Mouse (Mus musculus) brain, embryonic 14.5 days (tissue): Measurements from ENCODE around the gene Pdcd1lg2. TPM values are rescaled to one million over a fixed set of nuclear protein-coding genes. Genes with fewer than 3 reads are reported as not detected.

Source experiments
- DNase-seq: peaks from one replicate; pipeline ENCODE4 v3.0.0-alpha.2; 2011; ENCODE audit warnings: low read depth
- CTCF ChIP-seq: fragments of 200-500 bp; IDR thresholded peaks from 2 replicates; pipeline ENCODE4 v1.5.1; 2012; ENCODE audit warnings: inconsistent platforms, mild to moderate bottlenecking, moderate library complexity, borderline replicate concordance; ENCODE audit not compliant: insufficient read depth, insufficient read length; ENCODE audit errors: extremely low read depth
- POLR2A ChIP-seq: fragments of 200-500 bp; IDR thresholded peaks from 2 replicates; pipeline ENCODE4 v1.6.1; 2012; ENCODE audit warnings: mild to moderate bottlenecking, inconsistent platforms, borderline replicate concordance; ENCODE audit not compliant: poor library complexity, insufficient read depth, insufficient read length, severe bottlenecking; ENCODE audit errors: extremely low read depth
- polyA plus RNA-seq: library from polyadenylated mRNA; depleted of rRNA; stranded (reverse); fragments of >200 nt; gene quantifications from 2 replicates; pipeline ENCODE4 v1.2.3, GENCODE M21; 2012

The Pdcd1lg2 gene
- polyA plus RNA-seq, 1 experiment = 0.10 TPM

- no peak for DNase-seq
- TF ChIP-seq CTCF (no peak), POLR2A (no peak)
Observed at GRCm38 (mm10) chr19:29430953-29431352, 20.2 kb downstream of the Pdcd1lg2 start.

GRCm38 (mm10) chr19:29436793-29437479 is 26.2 kb downstream of the Pdcd1lg2 start:
- no peak for TF ChIP-seq CTCF
- no peak for TF ChIP-seq POLR2A
- DNase-seq = no peak

DNA sequence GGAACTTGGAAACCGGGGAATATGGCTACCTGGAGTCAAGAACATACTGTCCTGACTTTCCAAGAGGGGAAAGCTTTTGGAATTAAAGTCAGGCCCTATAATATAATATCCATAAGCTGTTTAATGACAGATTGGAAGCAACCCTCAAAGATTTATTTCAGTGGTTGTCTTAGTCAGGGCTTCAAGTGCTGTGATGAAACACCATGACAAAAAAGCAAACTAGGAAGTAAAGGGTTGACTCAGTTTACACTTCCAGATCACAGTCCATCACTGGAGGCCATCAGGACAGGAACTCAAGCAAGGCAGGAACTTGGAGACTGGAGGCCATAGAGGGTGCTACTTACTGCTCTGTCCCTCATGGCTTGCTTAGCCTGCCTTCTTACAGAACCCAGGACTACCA is 27.1 kb downstream of the Pdcd1lg2 start:
- no peak for DNase-seq
- TF ChIP-seq CTCF (no peak), POLR2A (no peak)

DNA sequence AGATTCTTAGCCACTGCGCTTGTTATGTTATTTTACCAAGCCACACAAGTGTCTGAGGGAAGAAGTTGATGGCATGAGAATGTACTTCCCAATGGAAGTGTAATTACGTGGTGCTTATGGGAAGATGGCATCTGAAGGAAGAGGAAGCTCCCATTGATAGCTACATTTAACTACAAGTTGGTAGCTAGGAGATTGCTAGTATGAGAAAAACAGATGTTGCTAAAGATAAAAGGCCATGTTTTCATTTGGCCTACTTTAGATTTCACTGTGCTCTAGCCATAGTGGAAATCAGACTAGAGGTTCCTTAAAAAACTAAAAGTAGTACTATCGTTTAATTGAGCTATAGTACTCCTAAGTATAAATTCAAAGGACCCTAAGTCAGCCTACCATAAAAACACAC is 28.5 kb downstream of the Pdcd1lg2 start:
- no peak for DNase-seq
- TF ChIP-seq POLR2A (no peak), CTCF (no peak)

DNA sequence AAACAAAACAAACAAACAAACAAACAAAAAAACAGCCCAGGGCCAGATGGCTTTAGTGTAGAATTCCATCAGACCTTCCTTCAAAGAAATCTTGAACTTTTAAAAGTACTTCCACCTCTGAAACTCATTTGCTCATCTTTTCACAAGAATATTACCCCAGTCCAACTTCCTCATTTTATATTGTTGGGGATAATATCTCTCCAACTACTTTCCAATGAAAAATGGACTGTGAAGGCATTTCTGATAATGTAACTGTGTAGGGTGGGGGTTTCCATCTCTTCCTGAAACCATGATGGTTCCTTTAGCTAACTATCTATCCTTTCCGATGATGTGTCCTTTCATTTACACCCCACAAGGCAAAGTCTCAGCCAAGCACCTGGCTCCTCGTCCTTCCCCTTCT is 31.8 kb downstream of the Pdcd1lg2 start:
- no peak for DNase-seq
- TF ChIP-seq CTCF = no peak
- TF ChIP-seq POLR2A = no peak

DNA sequence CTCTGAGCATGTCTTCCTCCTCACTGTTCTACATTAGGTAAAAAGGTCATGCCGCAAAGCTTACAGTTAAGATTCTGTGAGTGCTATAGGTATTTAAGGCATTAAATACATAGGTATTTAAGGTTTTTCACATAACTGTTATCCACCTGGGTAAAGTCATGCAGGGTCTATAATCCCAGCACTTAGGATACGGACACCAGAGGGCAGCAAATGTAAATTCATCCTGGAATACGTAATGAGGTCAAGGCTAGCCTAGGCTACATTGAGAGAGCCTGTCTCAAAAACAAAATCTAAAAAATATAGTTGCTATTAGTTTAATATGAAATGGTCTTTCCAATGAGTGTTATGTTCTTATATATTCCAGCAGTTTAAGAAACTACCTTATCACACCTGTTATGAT is 33.6 kb downstream of the Pdcd1lg2 start:
- no peak for DNase-seq
- TF ChIP-seq CTCF = no peak
- TF ChIP-seq POLR2A = no peak

- TF ChIP-seq CTCF (no peak), POLR2A (no peak)
- no peak for DNase-seq
Observed at GRCm38 (mm10) chr19:29448373-29448772, 37.7 kb downstream of the Pdcd1lg2 start.

- no peak for TF ChIP-seq POLR2A
- no peak for TF ChIP-seq CTCF
- no peak for DNase-seq
Observed at GRCm38 (mm10) chr19:29450376-29450775, 39.7 kb downstream of the Pdcd1lg2 start.

- no peak for TF ChIP-seq CTCF
- no peak for TF ChIP-seq POLR2A
- no peak for DNase-seq
Observed at GRCm38 (mm10) chr19:29454141-29454601, 43.5 kb downstream of the Pdcd1lg2 start.

GRCm38 (mm10) chr19:29455156-29455555 is 44.4 kb downstream of the Pdcd1lg2 start:
- no peak for DNase-seq
- no peak for TF ChIP-seq CTCF
- no peak for TF ChIP-seq POLR2A

DNA sequence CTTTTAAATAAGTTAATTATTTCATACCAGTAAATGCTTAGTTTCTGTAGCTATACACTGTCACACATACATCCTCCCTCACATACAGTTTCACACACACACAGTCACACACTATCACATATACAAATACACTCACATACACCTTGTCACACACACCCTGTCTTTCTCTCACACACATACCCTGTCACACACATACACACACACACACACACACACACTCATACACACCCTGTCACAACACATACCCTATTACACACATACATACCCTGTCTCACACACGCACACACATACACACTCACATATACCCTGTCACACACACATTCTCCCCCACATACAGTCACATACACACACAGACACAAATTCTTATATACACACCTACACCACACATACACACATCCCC is 47.3 kb downstream of the Pdcd1lg2 start:
- TF ChIP-seq CTCF (no peak), POLR2A (no peak)
- DNase-seq = no peak

DNA sequence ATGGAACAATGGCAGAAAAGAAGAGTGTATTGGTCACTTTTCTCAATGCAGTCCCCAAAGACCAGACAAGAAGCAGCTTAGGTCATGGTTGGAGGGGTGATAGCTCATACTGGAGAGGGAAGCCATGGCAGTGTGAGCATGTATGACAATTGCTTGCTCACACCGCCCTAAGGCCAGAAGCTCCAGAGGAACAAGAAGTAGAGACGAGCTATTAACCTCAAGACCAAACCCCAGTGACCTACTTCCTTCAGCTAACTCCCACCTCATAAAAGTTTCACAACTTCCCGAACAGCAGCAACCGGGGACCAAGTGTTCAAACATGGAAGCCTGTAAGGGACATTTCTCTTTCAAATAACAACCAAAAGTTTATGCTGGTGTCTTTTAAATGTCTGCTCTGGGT is 51.7 kb downstream of the Pdcd1lg2 start:
- DNase-seq = no peak
- TF ChIP-seq POLR2A (no peak), CTCF (no peak)
